Mouse (Mus musculus) lung, adult 2 months (tissue): ENCODE results near the gene Fosl2.

ENCODE experiments used
- CTCF ChIP-seq: fragments of 200-500 bp; IDR thresholded peaks from 2 replicates; pipeline ENCODE4 v1.5.1; 2011; ENCODE audit warnings: mild to moderate bottlenecking, low read length, control low read depth; ENCODE audit not compliant: insufficient read depth
- POLR2A ChIP-seq: fragments of 200-500 bp; IDR thresholded peaks from 2 replicates; pipeline ENCODE4 v1.6.1; 2011; ENCODE audit warnings: low read depth, mild to moderate bottlenecking, control low read depth, low read length, borderline replicate concordance; ENCODE audit errors: extremely low read depth

DNA sequence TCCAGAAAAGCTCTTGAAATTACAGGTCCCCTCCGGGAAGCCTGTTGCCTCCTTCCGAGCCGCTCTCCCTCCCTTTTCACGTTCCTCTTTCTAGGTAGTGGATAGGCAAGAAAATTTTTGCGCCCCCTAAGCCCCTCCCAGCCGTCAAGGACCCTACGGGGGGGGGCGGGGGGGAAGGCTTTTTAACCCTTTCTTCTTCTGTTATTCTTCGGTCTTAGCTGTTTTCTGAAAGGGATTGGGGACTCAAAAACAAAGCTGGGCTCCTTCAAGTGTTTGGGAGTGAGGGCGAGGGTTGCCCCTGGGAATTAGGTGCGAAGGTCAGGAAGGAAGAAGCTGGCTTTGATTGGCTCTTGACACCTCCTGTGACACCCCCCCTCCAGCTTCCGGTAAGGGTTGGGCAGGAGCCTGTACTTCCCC lies 1.5 kb downstream of the Fosl2 start:
- TF ChIP-seq POLR2A (peak; percentile 58; the same call in 1 of the 2 replicates), CTCF (no peak)
